Mouse (Mus musculus): Measurements from ENCODE around the gene Rep15.

- TF ChIP-seq POLR2A (IDR thresholded peaks at IDR 0.05; ENCODE audit: borderline replicate concordance, insufficient read depth, low read length) (no peak), CTCF (IDR thresholded peaks at IDR 0.05; ENCODE audit: borderline replicate concordance, insufficient read depth, low read depth, low read length) (no peak)
Observed at GRCm38 (mm10) chr6:147018364-147018763, 14.0 kb upstream of the Rep15 start.
